Mouse (Mus musculus): ENCODE results near the gene Filip1l. TPM values are rescaled to one million over a fixed set of nuclear protein-coding genes. Genes with fewer than 3 reads are reported as not detected.

Filip1l gene
- polyA plus RNA-seq, 1 experiment from 2014 or later = 3.0 TPM

DNA sequence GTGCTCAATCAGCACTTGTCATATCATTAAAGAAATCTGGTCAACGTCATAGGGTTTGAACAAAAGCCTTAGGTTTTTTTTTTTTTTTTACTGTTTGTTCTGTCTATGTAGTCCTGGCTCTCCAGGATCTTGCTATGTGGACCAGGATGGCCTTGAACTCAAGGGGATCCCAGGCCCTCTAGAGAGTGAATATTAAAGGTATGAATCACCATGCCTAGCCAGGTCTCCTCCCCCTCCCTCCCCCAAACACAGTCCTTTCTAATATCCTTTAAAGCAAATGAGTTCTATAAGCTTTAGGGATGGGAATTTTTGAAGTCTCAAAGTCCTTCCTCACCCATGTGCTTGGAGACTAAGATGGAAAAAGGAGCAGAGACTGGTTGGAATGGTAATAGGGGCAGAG is 65.1 kb downstream of the Filip1l start:
- H3K27ac ChIP-seq (replicated peaks; ENCODE audit: low read depth, low read length) = no peak overlapping the region
- no peak overlapping the region for H3K9ac ChIP-seq (replicated peaks; ENCODE audit: low read length)
- no peak overlapping the region for H3K4me3 ChIP-seq (replicated peaks; ENCODE audit: low read depth, low read length)
- no peaks in the 10 kb centered on the region for H3K27me3 ChIP-seq (ENCODE audit: control insufficient read depth, insufficient read depth, low read length)
- 86% methylated on average over 1 of the region's 1 CpGs for WGBS
- no peak for ATAC-seq (ENCODE audit: low FRiP score, low TSS enrichment)
- H3K36me3 ChIP-seq (ENCODE audit: control insufficient read depth, insufficient read depth, low read length) = no peaks in the 10 kb centered on the region
- no peak overlapping the region for H3K4me2 ChIP-seq (ENCODE audit: low read length)
- DNase-seq = no peak
- H3K4me1 ChIP-seq (ENCODE audit: control insufficient read depth, insufficient read depth, low read length) = no peaks in the 10 kb centered on the region
- H3K9me3 ChIP-seq (ENCODE audit: control insufficient read depth, low read length) = no peaks in the 10 kb centered on the region

DNA sequence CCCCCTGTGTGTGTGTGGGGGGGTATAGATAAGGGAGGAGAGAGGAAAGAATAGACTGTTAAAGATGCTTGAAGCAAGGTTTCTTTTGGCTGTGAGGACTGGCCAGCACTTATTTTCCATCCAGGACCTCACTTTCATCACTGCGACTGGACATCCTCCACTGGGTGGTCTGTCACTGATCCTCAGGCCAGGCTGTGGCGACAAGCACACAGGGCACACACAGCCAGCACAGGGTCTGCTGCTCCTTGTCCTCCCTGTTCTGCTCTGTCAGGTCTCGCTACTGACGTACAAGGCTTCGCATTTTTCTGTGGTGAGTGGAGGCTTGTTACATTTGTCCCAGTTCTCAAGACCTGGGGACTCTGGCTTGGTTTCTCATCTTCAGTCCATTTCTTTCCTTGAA is 66.4 kb downstream of the Filip1l start:
- ATAC-seq (ENCODE audit: low FRiP score, low TSS enrichment) (no peak), DNase-seq (no peak)
- Histone ChIP-seq H3K4me2 (ENCODE audit: low read length) (no peak overlapping the region), H3K4me1 (ENCODE audit: control insufficient read depth, insufficient read depth, low read length) (no peaks in the 10 kb centered on the region), H3K27ac (replicated peaks; ENCODE audit: low read depth, low read length) (no peak overlapping the region), H3K27me3 (ENCODE audit: control insufficient read depth, insufficient read depth, low read length) (no peaks in the 10 kb centered on the region), H3K4me3 (replicated peaks; ENCODE audit: low read depth, low read length) (no peak overlapping the region), H3K9ac (replicated peaks; ENCODE audit: low read length) (no peak overlapping the region), H3K9me3 (ENCODE audit: control insufficient read depth, low read length) (no peaks in the 10 kb centered on the region), H3K36me3 (ENCODE audit: control insufficient read depth, insufficient read depth, low read length) (no peaks in the 10 kb centered on the region)
- 54% methylated on average over 5 of the region's 5 CpGs for WGBS

DNA sequence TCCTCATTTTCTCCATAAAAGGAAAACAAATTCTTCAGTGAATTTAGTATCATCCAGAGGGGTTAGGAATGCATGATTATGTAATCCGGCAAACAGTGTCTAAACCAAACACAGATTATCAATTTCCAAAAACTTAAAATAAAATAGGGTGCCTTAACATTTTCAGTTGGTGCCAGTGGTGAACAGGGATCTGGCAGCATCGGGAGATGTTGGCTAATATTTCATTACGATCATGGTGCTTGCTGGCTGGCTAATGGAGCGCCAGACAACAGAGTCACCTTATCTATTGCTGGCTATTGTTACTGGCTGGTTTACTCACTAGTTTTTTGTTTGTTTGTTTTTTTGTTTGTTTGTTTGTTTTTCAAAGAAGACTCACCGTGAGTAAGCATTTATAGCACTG is 67.0 kb downstream of the Filip1l start:
- DNase-seq = no peak
- WGBS = 92% methylated on average over 5 of the region's 5 CpGs

DNA sequence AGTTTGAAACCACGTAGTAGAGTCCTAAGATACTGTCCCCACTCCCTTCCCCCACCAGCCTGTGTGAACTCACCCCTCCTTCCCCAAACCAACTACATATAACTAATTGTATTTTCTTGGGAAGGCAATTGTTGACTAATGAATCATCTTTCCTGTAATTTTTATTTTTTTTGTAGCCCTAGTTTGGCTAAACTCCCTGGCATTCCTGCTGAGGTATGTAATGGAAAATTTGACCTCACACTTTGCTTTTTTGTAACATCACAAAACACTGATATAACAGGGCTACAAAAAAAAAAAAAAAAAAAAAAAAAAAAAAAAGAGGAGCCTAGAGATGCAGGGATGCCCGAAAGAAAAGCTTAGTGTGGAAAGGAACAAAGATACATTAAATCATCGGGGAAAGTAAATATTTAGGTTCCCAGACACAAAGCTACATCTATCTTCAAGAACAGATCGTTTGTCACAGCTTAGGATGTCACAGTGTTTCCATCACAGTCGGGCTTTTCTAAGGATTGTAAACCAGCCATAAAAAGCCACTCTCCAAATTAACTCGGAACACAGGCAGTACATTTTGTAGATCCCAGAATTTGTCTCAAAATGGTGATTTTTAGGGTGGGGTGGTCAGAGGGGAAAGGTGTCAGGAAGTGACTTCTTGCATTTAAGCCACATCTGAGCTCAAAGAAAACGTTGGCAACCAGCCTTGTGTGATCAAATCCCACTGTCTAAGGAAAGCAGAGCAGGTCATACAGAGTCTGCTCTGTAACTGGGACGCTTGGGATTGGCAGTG is 68.1 kb downstream of the Filip1l start:
- ATAC-seq (ENCODE audit: low FRiP score, low TSS enrichment) (no peak), DNase-seq (no peak)
- no peak overlapping the region for H3K27ac ChIP-seq (replicated peaks; ENCODE audit: low read depth, low read length)
- H3K9me3 ChIP-seq (ENCODE audit: control insufficient read depth, low read length) = no peaks in the 10 kb centered on the region
- no peak overlapping the region for H3K4me2 ChIP-seq (ENCODE audit: low read length)
- 72% methylated on average over 8 of the region's 8 CpGs for WGBS
- no peaks in the 10 kb centered on the region for H3K4me1 ChIP-seq (ENCODE audit: control insufficient read depth, insufficient read depth, low read length)
- no peak overlapping the region for H3K9ac ChIP-seq (replicated peaks; ENCODE audit: low read length)
- H3K36me3 ChIP-seq (ENCODE audit: control insufficient read depth, insufficient read depth, low read length) = no peaks in the 10 kb centered on the region
- no peaks in the 10 kb centered on the region for H3K27me3 ChIP-seq (ENCODE audit: control insufficient read depth, insufficient read depth, low read length)
- H3K4me3 ChIP-seq (replicated peaks; ENCODE audit: low read depth, low read length) = no peak overlapping the region

More for the DNA sequence above, 67.0 kb downstream of the Filip1l start:
- no peak overlapping the region for H3K27ac ChIP-seq (replicated peaks; ENCODE audit: low read depth, low read length)
- no peak overlapping the region for H3K9ac ChIP-seq (replicated peaks; ENCODE audit: low read length)
- no peaks in the 10 kb centered on the region for H3K27me3 ChIP-seq (ENCODE audit: control insufficient read depth, insufficient read depth, low read length)
- no peaks in the 10 kb centered on the region for H3K36me3 ChIP-seq (ENCODE audit: control insufficient read depth, insufficient read depth, low read length)
- no peaks in the 10 kb centered on the region for H3K4me1 ChIP-seq (ENCODE audit: control insufficient read depth, insufficient read depth, low read length)
- no peaks in the 10 kb centered on the region for H3K9me3 ChIP-seq (ENCODE audit: control insufficient read depth, low read length)
- H3K4me2 ChIP-seq (ENCODE audit: low read length) = no peak overlapping the region
- ATAC-seq (ENCODE audit: low FRiP score, low TSS enrichment) = no peak
- H3K4me3 ChIP-seq (replicated peaks; ENCODE audit: low read depth, low read length) = no peak overlapping the region

DNA sequence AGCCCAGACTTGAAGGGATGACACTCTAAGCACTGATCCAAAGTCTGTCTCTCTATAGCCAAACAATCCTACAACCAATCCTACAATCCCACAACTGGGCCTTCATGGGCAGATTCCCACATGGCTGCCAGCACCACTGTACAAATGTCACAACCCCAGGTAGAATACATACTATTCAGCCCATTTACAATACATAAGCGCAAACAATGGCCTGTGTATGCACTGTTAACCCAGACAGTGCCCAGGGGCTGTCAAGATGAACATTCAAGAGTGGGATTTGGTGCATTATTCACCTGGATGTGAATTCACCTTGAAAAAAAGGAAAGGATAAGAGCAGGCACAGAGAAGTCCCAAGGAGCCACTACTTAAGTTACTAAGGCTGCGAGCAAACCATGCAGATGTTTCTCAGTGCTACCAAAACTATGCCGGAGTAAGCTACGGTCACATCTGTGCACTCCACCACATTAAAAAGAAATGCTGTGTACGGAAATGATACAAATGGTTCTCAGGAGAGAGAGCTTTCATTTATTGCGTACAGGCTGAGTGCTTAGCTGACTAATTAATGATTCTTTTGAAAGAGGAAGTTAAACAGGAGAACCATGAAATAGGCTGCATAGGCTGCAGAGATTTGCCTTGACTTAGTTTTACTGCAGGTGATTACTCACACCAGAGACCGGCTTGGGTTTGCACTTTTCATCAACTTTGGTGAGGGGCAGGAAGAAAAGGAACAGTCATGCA is 69.0 kb downstream of the Filip1l start:
- Histone ChIP-seq H3K4me3 (replicated peaks; ENCODE audit: low read depth, low read length) (no peak overlapping the region), H3K27me3 (ENCODE audit: control insufficient read depth, insufficient read depth, low read length) (no peaks in the 10 kb centered on the region), H3K4me2 (ENCODE audit: low read length) (no peak overlapping the region), H3K4me1 (ENCODE audit: control insufficient read depth, insufficient read depth, low read length) (no peaks in the 10 kb centered on the region), H3K36me3 (ENCODE audit: control insufficient read depth, insufficient read depth, low read length) (no peaks in the 10 kb centered on the region), H3K9me3 (ENCODE audit: control insufficient read depth, low read length) (no peaks in the 10 kb centered on the region), H3K9ac (replicated peaks; ENCODE audit: low read length) (no peak overlapping the region), H3K27ac (replicated peaks; ENCODE audit: low read depth, low read length) (no peak overlapping the region)
- 85% methylated on average over 7 of the region's 7 CpGs for WGBS
- ATAC-seq (ENCODE audit: low FRiP score, low TSS enrichment) (no peak), DNase-seq (no peak)

DNA sequence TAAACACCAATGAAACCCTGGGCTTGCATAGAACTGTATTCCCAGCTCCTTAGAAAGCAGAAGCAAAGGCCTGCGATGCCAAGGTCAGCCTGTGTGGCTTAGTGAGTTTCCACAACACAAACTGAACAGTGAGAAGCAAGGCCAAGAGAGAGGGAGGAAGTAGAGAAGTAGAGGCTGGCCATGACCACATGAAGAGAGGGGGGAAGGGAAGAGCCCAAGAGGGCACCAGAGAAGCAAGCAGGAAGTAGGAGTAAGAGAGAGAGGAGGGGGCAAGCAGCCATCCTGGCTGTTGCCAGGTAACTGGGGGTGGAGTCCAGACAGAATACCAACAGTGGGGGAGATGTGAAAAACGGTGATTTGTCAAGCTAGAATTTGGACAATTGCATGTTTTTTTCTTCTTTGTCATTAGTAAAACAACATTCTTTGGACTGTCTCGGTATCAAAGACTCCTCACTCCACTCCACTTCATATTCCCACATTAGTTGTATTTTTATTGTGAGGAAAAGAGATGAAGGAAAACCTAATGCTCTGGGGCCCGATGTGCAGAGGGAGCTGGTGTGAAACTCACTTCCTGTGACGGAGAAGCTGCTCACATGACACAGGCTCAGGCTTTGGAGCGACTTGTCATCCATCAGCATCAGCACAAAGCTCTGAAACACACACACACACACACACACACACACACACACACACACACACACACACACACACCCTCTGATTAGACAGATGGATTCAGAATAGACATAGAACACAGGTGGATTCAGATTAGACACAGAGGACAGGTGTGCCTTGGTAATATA is 70.3 kb downstream of the Filip1l start:
- no peak overlapping the region for H3K9ac ChIP-seq (replicated peaks; ENCODE audit: low read length)
- WGBS = 56% methylated on average over 6 of the region's 6 CpGs
- no peak overlapping the region for H3K4me3 ChIP-seq (replicated peaks; ENCODE audit: low read depth, low read length)
- H3K27me3 ChIP-seq (ENCODE audit: control insufficient read depth, insufficient read depth, low read length) = no peaks in the 10 kb centered on the region
- no peaks in the 10 kb centered on the region for H3K36me3 ChIP-seq (ENCODE audit: control insufficient read depth, insufficient read depth, low read length)
- no peak overlapping the region for H3K27ac ChIP-seq (replicated peaks; ENCODE audit: low read depth, low read length)
- ATAC-seq (ENCODE audit: low FRiP score, low TSS enrichment) = no peak
- no peak overlapping the region for H3K4me2 ChIP-seq (ENCODE audit: low read length)
- H3K9me3 ChIP-seq (ENCODE audit: control insufficient read depth, low read length) = no peaks in the 10 kb centered on the region
- no peak for DNase-seq
- no peaks in the 10 kb centered on the region for H3K4me1 ChIP-seq (ENCODE audit: control insufficient read depth, insufficient read depth, low read length)

DNA sequence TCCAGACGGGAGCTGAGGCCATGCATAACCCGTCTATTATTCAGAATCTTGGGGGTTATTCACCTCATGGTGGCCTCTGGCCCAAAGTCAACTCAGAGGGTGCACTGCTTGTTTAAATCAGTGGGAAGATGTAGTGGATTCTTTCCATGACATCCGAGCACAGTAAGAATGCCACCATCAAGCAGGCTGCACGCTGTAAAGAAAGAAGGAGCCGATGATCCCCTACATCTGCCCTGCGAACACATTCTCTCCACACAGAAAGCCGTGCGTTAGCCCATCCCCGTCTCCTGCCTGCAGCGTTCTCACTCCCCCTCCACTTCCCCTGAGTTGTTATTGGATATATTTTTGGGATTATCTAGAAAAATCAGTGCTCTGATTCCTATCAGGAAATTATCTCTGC is 73.8 kb downstream of the Filip1l start:
- no peak for DNase-seq
- 79% methylated on average over 10 of the region's 10 CpGs for WGBS
- no peak for ATAC-seq (ENCODE audit: low FRiP score, low TSS enrichment)

DNA sequence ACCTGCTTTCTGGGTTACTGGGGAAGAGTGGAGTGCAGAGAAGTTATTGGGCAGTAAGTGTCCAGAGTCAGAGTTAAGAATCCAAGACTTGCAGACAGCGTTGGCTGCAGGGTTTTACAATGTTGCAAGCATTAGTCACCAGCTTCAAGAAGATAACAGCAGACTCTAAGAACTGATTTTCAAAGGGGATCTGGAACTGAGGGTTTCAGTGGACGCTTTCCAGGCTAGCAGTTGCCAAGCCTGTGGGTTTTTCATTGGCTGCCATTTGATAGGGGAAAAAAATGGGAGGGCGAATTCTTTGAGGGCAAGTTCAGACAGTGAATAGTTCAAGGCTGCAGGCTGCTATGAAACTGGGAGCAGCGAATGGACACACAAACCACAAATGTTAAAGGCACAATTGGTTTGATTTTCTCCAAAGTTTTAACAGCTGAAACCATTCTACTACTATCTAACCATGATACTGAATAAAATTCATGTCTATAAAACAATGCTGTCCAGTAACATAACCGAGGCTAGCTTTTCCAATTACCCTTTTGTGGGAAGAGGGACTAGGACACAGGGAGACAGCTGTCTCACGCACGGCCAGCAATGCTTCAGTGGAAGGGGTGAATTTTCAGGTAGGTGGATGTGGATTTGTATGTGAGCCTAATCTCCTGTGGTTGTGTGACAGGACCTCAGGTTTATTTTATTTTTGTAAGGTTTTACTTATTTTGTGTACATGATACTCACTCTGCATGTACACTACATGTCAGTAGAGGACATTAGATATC is 74.8 kb downstream of the Filip1l start:
- no peaks in the 10 kb centered on the region for H3K9me3 ChIP-seq (ENCODE audit: control insufficient read depth, low read length)
- no peak for DNase-seq
- H3K27me3 ChIP-seq (ENCODE audit: control insufficient read depth, insufficient read depth, low read length) = no peaks in the 10 kb centered on the region
- no peaks in the 10 kb centered on the region for H3K36me3 ChIP-seq (ENCODE audit: control insufficient read depth, insufficient read depth, low read length)
- no peak overlapping the region for H3K4me2 ChIP-seq (ENCODE audit: low read length)
- H3K9ac ChIP-seq (replicated peaks; ENCODE audit: low read length) = no peak overlapping the region
- no peak overlapping the region for H3K4me3 ChIP-seq (replicated peaks; ENCODE audit: low read depth, low read length)
- ATAC-seq (ENCODE audit: low FRiP score, low TSS enrichment) = no peak
- 86% methylated on average over 7 of the region's 7 CpGs for WGBS
- H3K4me1 ChIP-seq (ENCODE audit: control insufficient read depth, insufficient read depth, low read length) = no peaks in the 10 kb centered on the region
- H3K27ac ChIP-seq (replicated peaks; ENCODE audit: low read depth, low read length) = no peak overlapping the region

More for the DNA sequence above, 73.8 kb downstream of the Filip1l start:
- H3K4me2 ChIP-seq (ENCODE audit: low read length) = no peak overlapping the region
- H3K27me3 ChIP-seq (ENCODE audit: control insufficient read depth, insufficient read depth, low read length) = no peaks in the 10 kb centered on the region
- H3K36me3 ChIP-seq (ENCODE audit: control insufficient read depth, insufficient read depth, low read length) = no peaks in the 10 kb centered on the region
- no peak overlapping the region for H3K4me3 ChIP-seq (replicated peaks; ENCODE audit: low read depth, low read length)
- no peaks in the 10 kb centered on the region for H3K9me3 ChIP-seq (ENCODE audit: control insufficient read depth, low read length)
- no peaks in the 10 kb centered on the region for H3K4me1 ChIP-seq (ENCODE audit: control insufficient read depth, insufficient read depth, low read length)
- H3K27ac ChIP-seq (replicated peaks; ENCODE audit: low read depth, low read length) = no peak overlapping the region
- no peak overlapping the region for H3K9ac ChIP-seq (replicated peaks; ENCODE audit: low read length)
